Mouse (Mus musculus) heart, postnatal 0 days (tissue): Measurements from ENCODE around the gene Foxm1.
"Not testable (repeated sequence)": the region's sequence is repeated elsewhere in the genome, so short reads cannot be mapped to it uniquely, and the experiment has no call there.

Experiments used
- CTCF ChIP-seq: IDR thresholded peaks from 2 replicates; pipeline ENCODE4 v1.5.1; 2016; ENCODE audit warnings: antibody characterized with exemption, control low read depth, low read depth
- EP300 ChIP-seq: IDR thresholded peaks from 2 replicates; pipeline ENCODE4 v1.6.1; 2016; ENCODE audit warnings: antibody characterized with exemption, low read depth

GRCm38 (mm10) chr6:128380594-128381167 lies 17.9 kb downstream of the Foxm1 start:
- TF ChIP-seq CTCF = peak; percentile 30
- not testable (repeated sequence) for TF ChIP-seq EP300
